Mouse (Mus musculus): ENCODE data around the gene Gm21778. TPM values are rescaled to one million over a fixed set of nuclear protein-coding genes. Genes with fewer than 3 reads are reported as not detected.

Gene Gm21778
- not detected for polyA plus RNA-seq (2014; fragmentation: Illumina TruSeq; extraction: RNeasy Lipid Tissue Mini Kit (QIAGEN cat#74804); ENCODE audit: low read depth, low replicate concordance)

GRCm38 (mm10) chrY:5942160-5942559, at the start of gene Gm21778:
TSS of gene Gm21778 (plus strand) at chrY:5942460.

Other genes starting within 250 kb of the Gm21778 start
- not detected for gene Gm20914, start 216.5 kb upstream of the Gm21778 start, polyA plus RNA-seq (2014; fragmentation: Illumina TruSeq; extraction: RNeasy Lipid Tissue Mini Kit (QIAGEN cat#74804); ENCODE audit: low read depth, low replicate concordance)
- not detected for gene Gm28171, start 149.1 kb upstream of the Gm21778 start, polyA plus RNA-seq (2014; fragmentation: Illumina TruSeq; extraction: RNeasy Lipid Tissue Mini Kit (QIAGEN cat#74804); ENCODE audit: low read depth, low replicate concordance)